Mouse (Mus musculus): ENCODE data around the gene Dnajb14.

DNA sequence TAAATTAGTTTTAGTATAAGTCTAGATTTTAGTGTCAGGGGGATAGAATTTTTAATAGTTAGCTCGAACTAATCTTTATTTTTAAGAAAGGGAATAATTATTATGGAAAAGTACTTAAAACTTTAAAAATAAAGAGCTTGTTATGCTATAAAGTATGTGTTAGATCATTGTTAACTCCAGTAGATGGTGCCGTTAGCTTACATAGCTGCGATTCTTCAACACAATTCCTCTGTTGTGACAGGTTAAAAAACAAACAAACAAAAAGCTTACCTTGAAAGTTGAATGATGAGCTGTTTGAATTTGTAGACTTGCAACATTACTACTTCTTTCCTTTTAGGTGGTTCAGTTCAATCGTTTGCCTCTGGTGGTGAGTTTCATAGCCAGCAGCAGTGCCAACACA lies 59.5 kb downstream of the Dnajb14 start:
- TF ChIP-seq CTCF (IDR thresholded peaks at IDR 0.05; ENCODE audit: insufficient read depth, low read length): no peak
- TF ChIP-seq POLR2A (IDR thresholded peaks at IDR 0.05; ENCODE audit: borderline replicate concordance, extremely low read depth, low read depth, low read length): no peak
